Mouse (Mus musculus) layer of hippocampus, postnatal 25 days (tissue): ENCODE results near the gene Brd7. TPM values are rescaled to one million over a fixed set of nuclear protein-coding genes. Genes with fewer than 3 reads are reported as not detected.

ENCODE experiments used
- DNase-seq, 2 experiments: peaks; one replicate each; pipeline ENCODE4 v3.0.0; 2022; ENCODE audit warnings: mixed read lengths in 2 of 2, low spot score in 1 of 2; ENCODE audit errors: extremely low spot score in 1 of 2
- total RNA-seq, 2 experiments: library from RNA; stranded (reverse); gene quantifications; 2 replicates each; pipeline ENCODE4 v1.2.3; 2021

Gene Brd7
- total RNA-seq, 2 experiments from 2014 or later, result 53.3 to 55.2 TPM

DNA sequence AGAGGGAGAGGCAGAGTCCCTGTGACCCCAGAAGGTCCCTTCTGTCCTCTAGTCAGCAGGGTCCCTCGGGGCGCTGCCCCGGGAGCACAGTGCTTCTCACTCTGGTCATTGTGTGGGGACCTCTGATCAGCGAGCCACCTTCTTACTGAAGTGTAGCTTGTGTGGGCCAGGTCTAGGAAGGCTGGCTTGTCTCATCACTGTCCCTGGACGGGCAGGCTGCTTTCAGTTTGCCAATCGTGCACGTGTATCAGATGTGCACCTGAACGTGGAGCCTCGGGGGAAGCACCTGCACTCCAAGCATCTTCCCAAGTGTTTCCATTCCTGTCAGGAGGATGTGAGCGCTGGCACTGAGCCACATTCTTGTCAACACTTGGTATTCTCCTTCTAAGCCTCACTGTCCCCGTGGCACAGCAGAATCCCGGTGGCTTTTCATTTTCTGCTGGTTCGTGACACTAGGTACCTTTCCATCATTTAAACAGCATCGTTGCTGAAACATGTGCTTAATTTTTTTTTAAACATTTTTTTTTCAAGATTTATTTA, 75.5 kb downstream of the Brd7 start:
- no peak for DNase-seq

DNA sequence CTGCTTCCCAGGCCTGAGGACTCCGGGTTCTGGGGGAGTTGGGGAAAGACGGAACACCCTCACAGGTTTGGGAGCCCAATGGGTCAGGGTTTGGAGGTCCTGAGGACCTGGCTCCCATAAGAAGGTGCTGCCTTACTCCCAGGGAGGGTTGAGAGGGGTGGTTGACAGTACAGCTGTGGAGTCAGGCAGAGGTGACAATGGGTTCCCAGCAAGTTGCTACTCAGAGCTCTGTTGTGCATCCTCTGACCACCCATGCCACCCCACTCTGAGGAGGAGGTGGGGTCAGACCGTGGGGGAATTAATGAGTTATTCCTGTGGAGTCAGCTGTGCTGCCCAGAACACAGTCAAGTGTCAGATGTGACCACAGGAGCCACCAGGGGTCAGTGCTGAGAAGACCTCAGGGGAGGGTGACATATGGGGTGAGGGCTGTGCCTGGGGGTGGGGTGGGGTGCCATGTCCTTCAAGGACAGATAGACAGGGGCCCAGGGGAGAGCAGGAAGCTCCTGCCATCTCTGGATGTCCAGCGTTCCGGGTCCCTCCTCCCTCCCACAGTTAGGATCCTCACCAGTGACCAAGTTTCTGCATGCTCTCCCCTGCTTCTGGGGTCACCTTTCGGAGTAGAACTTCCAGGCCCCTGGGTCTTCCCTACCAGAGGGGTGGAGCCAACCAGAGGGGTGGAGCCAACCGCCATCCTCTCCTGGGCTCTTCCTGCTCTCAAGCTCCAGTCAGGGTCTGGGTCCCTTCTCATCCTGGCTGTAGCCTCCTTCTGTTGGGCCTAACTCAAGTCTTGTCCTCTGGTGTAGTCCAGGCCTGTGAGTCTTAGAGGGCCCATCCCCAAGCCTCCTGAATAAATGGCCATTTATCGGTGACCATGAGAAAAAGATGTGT, 76.3 kb downstream of the Brd7 start:
- DNase-seq, result no peak

DNA sequence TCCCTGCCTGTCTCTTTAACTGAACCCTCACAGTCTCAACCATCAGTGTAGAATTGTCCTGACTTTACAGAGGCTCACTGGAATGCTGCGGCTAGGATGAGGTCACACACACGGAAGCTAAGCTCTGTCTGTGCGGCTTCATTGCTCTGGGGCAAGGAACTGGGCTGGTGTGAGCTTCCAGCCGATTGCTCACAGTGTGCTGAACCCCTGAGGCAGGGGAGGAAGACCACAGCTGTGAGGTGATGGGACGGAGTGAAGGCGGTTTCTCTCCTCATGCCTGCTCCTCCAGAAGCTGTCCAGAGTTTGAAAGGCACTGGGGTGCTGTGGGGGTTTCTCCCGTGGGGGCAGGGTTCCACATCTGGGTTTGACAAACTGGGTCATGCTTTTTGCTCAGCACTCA, 77.3 kb downstream of the Brd7 start:
- DNase-seq, result no peak

DNA sequence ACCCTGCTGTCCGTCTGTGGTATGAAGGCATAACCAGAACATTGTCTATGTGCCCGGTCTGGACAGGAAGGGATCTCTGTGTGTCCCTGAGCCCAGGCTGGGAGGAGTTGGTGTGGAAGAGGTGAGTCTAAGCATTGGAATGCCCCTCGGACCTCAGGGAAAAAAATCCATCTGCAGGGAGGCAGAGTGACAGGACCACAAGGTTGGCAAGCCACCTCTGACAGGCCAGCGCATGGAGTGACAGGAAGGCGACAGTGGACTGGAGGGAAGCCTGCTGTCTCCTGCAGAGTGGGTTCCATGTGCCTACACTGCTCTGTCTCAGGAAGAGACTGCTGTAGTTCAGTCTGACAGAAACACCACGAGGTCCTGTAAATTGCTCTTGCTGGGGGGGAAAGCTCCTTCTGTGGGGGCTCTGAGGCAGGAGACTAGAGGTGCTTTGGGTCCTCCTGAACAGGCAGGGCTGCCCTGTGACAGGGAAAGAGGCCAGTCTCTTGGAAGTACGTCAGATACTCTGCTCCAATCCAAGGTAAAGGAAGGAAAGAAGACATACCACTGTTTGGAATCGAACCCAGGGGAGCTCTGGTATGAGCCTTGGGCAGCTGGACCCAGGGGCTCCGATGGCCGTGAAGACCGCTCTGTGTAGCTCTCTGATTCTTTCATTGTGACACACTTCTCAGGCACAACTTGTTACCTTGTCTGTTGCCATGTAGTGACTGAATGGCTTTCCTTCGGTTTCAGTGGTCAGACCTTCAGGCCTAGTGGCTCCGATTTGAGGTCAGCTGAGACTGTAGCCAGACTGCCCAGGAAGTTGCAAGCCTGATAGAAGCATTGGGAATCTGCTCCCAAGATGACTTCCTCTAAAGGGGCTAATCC, 78.5 kb downstream of the Brd7 start:
- no peak for DNase-seq

DNA sequence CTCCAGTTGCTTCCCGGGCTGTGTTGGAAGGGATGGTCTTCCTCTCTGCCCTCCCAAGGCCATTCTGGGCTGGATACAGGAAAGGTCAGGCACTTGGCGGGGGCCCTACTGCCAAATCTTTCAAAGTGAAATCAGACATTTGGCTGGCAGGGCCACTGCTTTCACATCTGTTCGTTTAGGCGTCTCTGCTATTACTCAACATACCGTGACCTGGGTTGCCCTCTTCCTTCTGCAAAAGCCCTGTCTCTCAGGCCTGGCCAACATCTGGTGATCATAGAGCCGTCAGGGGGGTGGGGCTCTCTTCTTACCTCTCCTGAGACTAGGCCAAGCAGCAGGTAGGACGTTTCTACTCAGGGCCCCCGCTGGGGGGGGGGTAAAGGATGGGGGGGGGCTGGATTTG, 79.3 kb downstream of the Brd7 start:
- no peak for DNase-seq

Other genes with a start within 250 kb of the Brd7 start
- gene Cnep1r1, start 243.4 kb downstream of the Brd7 start, total RNA-seq, result 10 to 100 TPM; 30.1 to 33.3 TPM
- 10 to 100 TPM; 29.5 to 31.9 TPM for gene Heatr3, start 224.3 kb downstream of the Brd7 start, total RNA-seq
- gene Tent4b, start 163.0 kb downstream of the Brd7 start, total RNA-seq, result 10 to 100 TPM; 31.3 to 38.1 TPM
- 1 to 10 TPM; 2.7 to 3.2 TPM for gene Adcy7, start 89.8 kb downstream of the Brd7 start, total RNA-seq
- 10 to 100 TPM; 10.8 to 15.0 TPM for gene Nkd1, start 159.2 kb upstream of the Brd7 start, total RNA-seq